Mouse (Mus musculus): Measurements from ENCODE around the gene Polr1a.

Gene Polr1a

GRCm38 (mm10) chr6:71997215-71997614 lies 88.4 kb downstream of the Polr1a start:
- CTCF ChIA-PET: no interaction called here

- CTCF ChIA-PET: no interaction called here
These were observed 91.2 kb downstream of the Polr1a start for GRCm38 (mm10) chr6:71999917-72000512.

- CTCF ChIA-PET: no interaction called here
These were observed 92.4 kb downstream of the Polr1a start for GRCm38 (mm10) chr6:72001220-72001777.

GRCm38 (mm10) chr6:72007411-72008212 lies 98.8 kb downstream of the Polr1a start:
- CTCF ChIA-PET: interaction anchor here (0.6 to 0.9 kb wide), 2 partner anchors 155 to 156 kb away, joined by 3 read pairs; no protein-coding TSS in a partner anchor

GRCm38 (mm10) chr6:72008213-72008655 lies 99.4 kb downstream of the Polr1a start:
- CTCF ChIA-PET: interaction anchor here (0.6 to 0.9 kb wide), 2 partner anchors 155 to 156 kb away, joined by 3 read pairs; no protein-coding TSS in a partner anchor

- CTCF ChIA-PET: no interaction called here
These were observed 100.6 kb downstream of the Polr1a start for GRCm38 (mm10) chr6:72009454-72009853.

- CTCF ChIA-PET: interaction anchor here (0.6 kb wide), 1 partner anchor 778 kb away, joined by 13 read pairs; no protein-coding TSS in a partner anchor
These were observed 105.2 kb downstream of the Polr1a start for GRCm38 (mm10) chr6:72014033-72014432.

- CTCF ChIA-PET: no interaction called here
These were observed 109.2 kb downstream of the Polr1a start for GRCm38 (mm10) chr6:72018052-72018451.

GRCm38 (mm10) chr6:72025497-72025896 lies 116.6 kb downstream of the Polr1a start:
- CTCF ChIA-PET: no interaction called here

GRCm38 (mm10) chr6:72028079-72028478 lies 119.2 kb downstream of the Polr1a start:
- CTCF ChIA-PET: no interaction called here

- CTCF ChIA-PET: no interaction called here
These were observed 120.8 kb downstream of the Polr1a start for GRCm38 (mm10) chr6:72029674-72030073.

Data from spleen, embryonic (tissue).